Comparison of ENCODE assay signal across 9 mouse cellular contexts in the genomic region with DNA sequence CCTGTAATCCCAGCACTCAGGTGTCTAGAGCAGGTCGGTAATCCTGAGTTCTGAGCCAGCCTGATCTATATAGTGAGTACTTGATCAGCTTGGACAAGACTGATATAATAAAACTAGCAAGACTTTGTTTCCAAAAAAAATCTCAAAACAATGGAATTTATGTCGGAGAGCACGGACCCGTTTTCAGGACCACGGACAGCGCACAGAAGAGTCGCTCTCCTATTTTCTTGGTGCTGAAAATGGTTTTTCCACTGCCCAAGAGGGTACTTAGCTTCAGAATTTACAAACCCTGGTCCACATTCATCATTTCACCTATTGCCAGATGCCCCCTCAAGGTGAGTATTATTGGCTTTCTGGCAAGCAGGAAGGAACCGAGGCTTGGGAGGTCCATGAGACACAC. TPM values are rescaled to one million over a fixed set of nuclear protein-coding genes. Genes with fewer than 3 reads are reported as not detected.
DNase-seq lines count a peak whose midpoint lies in the region; ATAC-seq lines count a peak whose summit lies in the region.
"Had no signal": no experiment of that assay in that cellular context is flagged by ENCODE, and none has a peak within 500 bp of the region (broad histone marks: within the 10 kb centered on the region; RNA-seq: fewer than 3 reads in every experiment).

No protein-coding gene starts in this region.

- H3K36me3 ChIP-seq in intestine, embryonic 14.5 days (ENCODE audit: control insufficient read depth, insufficient read depth, low read length) = no peaks in the 10 kb centered on the region
- no peaks in the 10 kb centered on the region for H3K36me3 ChIP-seq in intestine, embryonic 15.5 days
- peaks cover 8% of the 10 kb centered on the region; the same call in 1 of the 2 replicates for H3K36me3 ChIP-seq in hindbrain, embryonic 14.5 days (replicated peaks; ENCODE audit: control insufficient read depth, insufficient read depth)

- 3% methylated on average over 8 of the region's 8 CpGs for WGBS in intestine, embryonic 14.5 days
- WGBS in intestine, embryonic 15.5 days = 3% methylated on average over 8 of the region's 8 CpGs
- 4% methylated on average over 8 of the region's 8 CpGs for WGBS in hindbrain, embryonic 14.5 days

- no peak overlapping the region for H3K4me2 ChIP-seq in intestine, embryonic 14.5 days (ENCODE audit: low read length)
- H3K4me2 ChIP-seq in intestine, embryonic 15.5 days (replicated peaks) = no peak overlapping the region
- H3K4me2 ChIP-seq in hindbrain, embryonic 14.5 days (replicated peaks) = peak overlapping the region; percentile 71

- DNase-seq in intestine, embryonic 14.5 days (ENCODE audit: low spot score) = peak; percentile 88
- DNase-seq in 3T3-L1 (ENCODE audit: low read depth, low spot score) (peak; percentile 43), A20 (ENCODE audit: low read depth, low spot score) (peak; percentile 30)
- peak; percentile 42 for DNase-seq in hindbrain, embryonic 14.5 days (ENCODE audit: low spot score)
- no peak for DNase-seq in layer of hippocampus, postnatal 36 days

- H3K27ac ChIP-seq in intestine, embryonic 14.5 days (ENCODE audit: low read depth) = no peak overlapping the region
- H3K27ac ChIP-seq in intestine, embryonic 15.5 days = no peak overlapping the region
- H3K27ac ChIP-seq in hindbrain, embryonic 14.5 days = no peak overlapping the region
- H3K27ac ChIP-seq: macrophage had no signal

- H3K9ac ChIP-seq in intestine, embryonic 14.5 days (ENCODE audit: low read length) = no peak overlapping the region
- H3K9ac ChIP-seq in intestine, embryonic 15.5 days = no peak overlapping the region
- H3K9ac ChIP-seq in hindbrain, embryonic 14.5 days = no peak overlapping the region

- H3K27me3 ChIP-seq in intestine, embryonic 14.5 days (replicated peaks; ENCODE audit: control insufficient read depth, insufficient read depth, low read length) = peaks cover 33% of the 10 kb centered on the region
- H3K27me3 ChIP-seq in intestine, embryonic 15.5 days (replicated peaks) = peaks cover 34% of the 10 kb centered on the region
- H3K27me3 ChIP-seq in hindbrain, embryonic 14.5 days (ENCODE audit: control insufficient read depth, insufficient read depth, low read length) = peaks cover 16% of the 10 kb centered on the region

- H3K4me1 ChIP-seq in intestine, embryonic 14.5 days (replicated peaks; ENCODE audit: control insufficient read depth, insufficient read depth, low read length) = 0 out of 2 replicates have a peak, but pooled peaks cover 4% of the 10 kb centered on the region
- H3K4me1 ChIP-seq in intestine, embryonic 15.5 days (replicated peaks) = peaks cover 5% of the 10 kb centered on the region
- peaks cover 45% of the 10 kb centered on the region for H3K4me1 ChIP-seq in hindbrain, embryonic 14.5 days (replicated peaks; ENCODE audit: control insufficient read depth, insufficient read depth, low read length)

- no peak overlapping the region for H3K4me3 ChIP-seq in intestine, embryonic 14.5 days (ENCODE audit: low read depth, low read length)
- H3K4me3 ChIP-seq in intestine, embryonic 15.5 days (replicated peaks) = no peak overlapping the region
- no peak overlapping the region for H3K4me3 ChIP-seq in hindbrain, embryonic 14.5 days (replicated peaks; ENCODE audit: low read length)

- no peak for ATAC-seq in intestine, embryonic 14.5 days (replicated peaks; ENCODE audit: low FRiP score, low TSS enrichment, low read depth)
- no peak for ATAC-seq in intestine, embryonic 15.5 days
- no peak for ATAC-seq in hindbrain, embryonic 14.5 days (ENCODE audit: low FRiP score)
- ATAC-seq in granulocyte monocyte progenitor cell, adult 5-6 weeks (replicated peaks; ENCODE audit: poor library complexity, severe bottlenecking) = no peak
- no peak for ATAC-seq in monocyte, adult 5-6 weeks (replicated peaks; ENCODE audit: insufficient number of reproducible peaks, low FRiP score, low TSS enrichment, poor library complexity, severe bottlenecking)

- H3K9me3 ChIP-seq in intestine, embryonic 14.5 days (ENCODE audit: control insufficient read depth, low read length) = no peaks in the 10 kb centered on the region
- H3K9me3 ChIP-seq in intestine, embryonic 15.5 days = no peaks in the 10 kb centered on the region
- no peaks in the 10 kb centered on the region for H3K9me3 ChIP-seq in hindbrain, embryonic 14.5 days (ENCODE audit: control insufficient read depth, low read length)

RNA-seq across cellular contexts. Expression of a gene that starts 1.0 kb away (rescaled TPM):
- polyA plus RNA-seq in intestine, embryonic 14.5 days (2014; fragmentation: Nextera tagmentation; extraction: Ambion mirVana) = 0.60 and 0.81 TPM in 2 replicates
- 0.53 and 0.82 TPM in 2 replicates for polyA plus RNA-seq in intestine, embryonic 15.5 days (2015; fragmentation: Nextera tagmentation; extraction: Ambion mirVana)
- polyA plus RNA-seq in hindbrain, embryonic 14.5 days (2014; fragmentation: Nextera tagmentation; extraction: Ambion mirVana) = 23.5 and 31.6 TPM in 2 replicates
- total RNA-seq in granulocyte monocyte progenitor cell, adult 5-6 weeks (2014; fragmentation: Nextera tagmentation) = not detected in 2 replicates
- total RNA-seq in granulocyte monocyte progenitor cell, adult 5-6 weeks (2017) = not detected in 2 replicates
- total RNA-seq in monocyte, adult 5-6 weeks (2017) = not detected in 3 replicates
- 100 to 1,000 TPM; 135 to 142 TPM for total RNA-seq in layer of hippocampus, postnatal 36 days (2021)
- polyA plus RNA-seq: macrophage had no signal

RNA-seq across cellular contexts. Expression of a gene that starts 15.7 kb away (rescaled TPM):
- 0.18 and 0.43 TPM in 2 replicates for polyA plus RNA-seq in intestine, embryonic 14.5 days (2014; fragmentation: Nextera tagmentation; extraction: Ambion mirVana)
- 0.24 and 0.42 TPM in 2 replicates for polyA plus RNA-seq in intestine, embryonic 15.5 days (2015; fragmentation: Nextera tagmentation; extraction: Ambion mirVana)
- 78.0 and 103 TPM in 2 replicates for polyA plus RNA-seq in hindbrain, embryonic 14.5 days (2014; fragmentation: Nextera tagmentation; extraction: Ambion mirVana)
- total RNA-seq in granulocyte monocyte progenitor cell, adult 5-6 weeks (2014; fragmentation: Nextera tagmentation) = not detected in 2 replicates
- total RNA-seq in granulocyte monocyte progenitor cell, adult 5-6 weeks (2017) = not detected in 2 replicates
- total RNA-seq in monocyte, adult 5-6 weeks (2017) = not detected in 3 replicates
- total RNA-seq in layer of hippocampus, postnatal 36 days (2021) = 100 to 1,000 TPM; 602 to 611 TPM
- polyA plus RNA-seq: macrophage had no signal

RNA-seq across cellular contexts. Expression of a gene that starts 33.1 kb away (rescaled TPM):
- polyA plus RNA-seq in intestine, embryonic 14.5 days (2014; fragmentation: Nextera tagmentation; extraction: Ambion mirVana) = not detected in 2 replicates
- not detected in 2 replicates for polyA plus RNA-seq in intestine, embryonic 15.5 days (2015; fragmentation: Nextera tagmentation; extraction: Ambion mirVana)
- not detected in 2 replicates for polyA plus RNA-seq in hindbrain, embryonic 14.5 days (2014; fragmentation: Nextera tagmentation; extraction: Ambion mirVana)
- not detected in 2 replicates for total RNA-seq in granulocyte monocyte progenitor cell, adult 5-6 weeks (2014; fragmentation: Nextera tagmentation)
- total RNA-seq in granulocyte monocyte progenitor cell, adult 5-6 weeks (2017) = not detected in 2 replicates
- total RNA-seq in monocyte, adult 5-6 weeks (2017) = not detected in 3 replicates
- not detected for total RNA-seq in layer of hippocampus, postnatal 36 days (2021)
- polyA plus RNA-seq: macrophage had no signal

RNA-seq across cellular contexts. Expression of a gene that starts 38.5 kb away (rescaled TPM):
- 9.4 and 10.0 TPM in 2 replicates for polyA plus RNA-seq in intestine, embryonic 14.5 days (2014; fragmentation: Nextera tagmentation; extraction: Ambion mirVana)
- polyA plus RNA-seq in intestine, embryonic 15.5 days (2015; fragmentation: Nextera tagmentation; extraction: Ambion mirVana) = 13.9 TPM in 2 replicates
- polyA plus RNA-seq in hindbrain, embryonic 14.5 days (2014; fragmentation: Nextera tagmentation; extraction: Ambion mirVana) = 72.8 and 74.1 TPM in 2 replicates
- total RNA-seq in granulocyte monocyte progenitor cell, adult 5-6 weeks (2014; fragmentation: Nextera tagmentation) = 1.4 and 5.6 TPM in 2 replicates
- 0.31 TPM in 1 of 2 replicates, not detected in the other for total RNA-seq in granulocyte monocyte progenitor cell, adult 5-6 weeks (2017)
- 6.9 to 18.5 TPM (median 8.1 TPM) in 3 replicates for total RNA-seq in monocyte, adult 5-6 weeks (2017)
- total RNA-seq in layer of hippocampus, postnatal 36 days (2021) = 100 to 1,000 TPM in 1 of 2 experiments, 10 to 100 TPM in 1; 83.4 to 109 TPM

RNA-seq across cellular contexts. Expression of a gene that starts 49.4 kb away (rescaled TPM):
- 8.9 and 11.8 TPM in 2 replicates for polyA plus RNA-seq in intestine, embryonic 14.5 days (2014; fragmentation: Nextera tagmentation; extraction: Ambion mirVana)
- 32.2 and 37.2 TPM in 2 replicates for polyA plus RNA-seq in intestine, embryonic 15.5 days (2015; fragmentation: Nextera tagmentation; extraction: Ambion mirVana)
- 0.14 and 0.16 TPM in 2 replicates for polyA plus RNA-seq in hindbrain, embryonic 14.5 days (2014; fragmentation: Nextera tagmentation; extraction: Ambion mirVana)
- not detected in 2 replicates for total RNA-seq in granulocyte monocyte progenitor cell, adult 5-6 weeks (2014; fragmentation: Nextera tagmentation)
- total RNA-seq in granulocyte monocyte progenitor cell, adult 5-6 weeks (2017) = not detected in 2 replicates
- total RNA-seq in monocyte, adult 5-6 weeks (2017) = 0.10 TPM in 1 of 3 replicates, not detected in the others
- total RNA-seq in layer of hippocampus, postnatal 36 days (2021) = under 1 TPM in 1 of 2 experiments, not detected in 1; 0.22 TPM
- polyA plus RNA-seq: macrophage had no signal

Comparison
In these comparisons a context has a peak if more than half of its experiments do, and no peak if none do; other contexts are left out.
1. DNase-seq: peak in intestine, embryonic 14.5 days (single experiment), 3T3-L1 (single experiment), A20 (single experiment) and hindbrain, embryonic 14.5 days (single experiment); none in layer of hippocampus, postnatal 36 days (0 of 2).
2. RNA of a gene that starts 1.0 kb away (total RNA-seq): 135 to 142 TPM in layer of hippocampus, postnatal 36 days; not detected in granulocyte monocyte progenitor cell, adult 5-6 weeks and not detected in monocyte, adult 5-6 weeks; every median in the first group is over 100 times any median in the second.
3. RNA of a gene that starts 15.7 kb away (total RNA-seq): 602 to 611 TPM in layer of hippocampus, postnatal 36 days; not detected in granulocyte monocyte progenitor cell, adult 5-6 weeks and not detected in monocyte, adult 5-6 weeks; every median in the first group is over 100 times any median in the second.